Mouse (Mus musculus) C2C12 (cell line): Measurements from ENCODE around the gene Gm29797.

Experiments used
- CEBPB ChIP-seq: IDR thresholded peaks from one replicate; pipeline ENCODE4 v1.6.1; 2011; ENCODE audit warnings: low read depth, mild to moderate bottlenecking, control low read depth, moderate library complexity
- CTCF ChIP-seq: IDR thresholded peaks from one replicate; pipeline ENCODE4 v1.5.1; 2011; ENCODE audit not compliant: control insufficient read depth, insufficient read depth, insufficient read length
- USF1 ChIP-seq: IDR thresholded peaks from one replicate; pipeline ENCODE4 v1.6.1; 2011; ENCODE audit warnings: low read depth, mild to moderate bottlenecking, control low read depth, moderate library complexity

DNA sequence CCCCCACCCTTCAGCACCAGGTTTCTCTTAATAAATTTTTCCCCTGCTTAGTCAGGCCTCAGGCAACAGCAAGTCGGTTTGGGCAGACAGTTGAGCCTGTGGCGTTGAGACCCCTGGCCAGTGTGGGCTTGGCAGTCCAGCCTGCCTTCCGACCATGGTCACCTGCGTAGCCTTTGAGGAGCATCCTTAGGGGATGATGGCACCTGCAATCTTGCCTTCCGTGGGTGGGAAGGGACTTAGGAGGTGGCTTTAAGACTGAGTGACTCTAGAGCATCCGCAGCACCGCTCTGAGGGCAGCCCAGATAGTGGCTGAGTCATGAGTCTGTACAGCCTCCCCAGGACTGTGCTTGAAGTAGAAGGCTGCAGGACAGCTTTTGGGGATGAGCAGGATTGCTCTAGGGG is 23.9 kb downstream of the Gm29797 start:
- TF ChIP-seq USF1 (no peak), CTCF (no peak), CEBPB (no peak)
